Mouse (Mus musculus) left cerebral cortex, postnatal 4 days (tissue): Measurements from ENCODE around the gene Arhgap23. TPM values are rescaled to one million over a fixed set of nuclear protein-coding genes. Genes with fewer than 3 reads are reported as not detected.

Experiments
- DNase-seq: peaks from one replicate; pipeline ENCODE4 v3.0.0-alpha.2; 2022
- intact Hi-C: fragments of 180-260 bp; cut with DNase I; formaldehyde crosslinking; loops from one replicate; pipeline ENCODE4 v1.15.1; 2025
- total RNA-seq, 2 experiments: library from RNA; stranded (reverse); gene quantifications; 2 replicates each; pipeline ENCODE4 v1.2.3; 2021

Arhgap23 gene
- 100 to 1,000 TPM; 107 to 111 TPM for total RNA-seq

DNA sequence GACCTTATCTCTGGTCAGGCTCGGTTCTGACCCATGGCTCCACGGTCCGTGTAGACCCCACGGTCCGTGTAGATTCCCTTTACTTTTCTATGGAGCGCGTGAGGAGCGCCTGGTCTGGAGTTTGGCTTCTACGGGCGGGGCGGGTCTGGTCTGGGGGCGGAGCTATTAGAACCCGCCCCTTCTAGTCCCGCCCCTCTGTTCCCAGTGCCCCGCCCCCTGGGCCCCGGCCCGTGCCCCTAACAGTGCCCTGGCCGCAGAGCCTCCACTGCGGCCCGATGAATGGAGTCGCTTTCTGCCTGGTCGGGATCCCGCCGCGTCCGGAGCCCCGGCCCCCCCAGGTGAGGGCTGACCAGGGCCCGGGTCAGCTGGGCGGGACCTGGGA, at the start of gene Arhgap23:
Gene Arhgap23 (plus strand): TSS at position 204 of the 382 bp plus-strand sequence.
- intact Hi-C loops, result no loop called here
- DNase-seq, result peak; percentile 65

DNA sequence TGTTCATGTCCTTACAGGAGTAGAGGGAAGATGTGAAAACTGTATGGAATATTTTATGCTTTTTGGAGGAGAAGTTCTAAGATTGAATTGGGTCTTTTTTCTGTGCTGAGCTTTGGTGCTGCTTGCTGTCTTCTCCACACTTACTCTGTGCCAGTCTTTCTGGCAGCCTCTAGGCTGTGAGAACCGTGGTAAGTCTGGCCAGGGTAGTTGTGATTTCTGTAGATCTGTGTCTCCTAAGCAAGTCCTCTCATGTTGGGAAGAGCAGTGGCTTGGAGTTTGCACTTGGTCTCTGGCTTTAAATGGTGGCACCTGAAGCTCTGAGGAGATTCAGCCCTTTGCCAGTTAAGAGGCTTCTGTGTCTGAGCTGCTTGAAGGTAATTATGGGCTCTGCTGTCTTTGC, 49.8 kb upstream of the Arhgap23 start:
- intact Hi-C loops, result no loop called here
- DNase-seq, result no peak

DNA sequence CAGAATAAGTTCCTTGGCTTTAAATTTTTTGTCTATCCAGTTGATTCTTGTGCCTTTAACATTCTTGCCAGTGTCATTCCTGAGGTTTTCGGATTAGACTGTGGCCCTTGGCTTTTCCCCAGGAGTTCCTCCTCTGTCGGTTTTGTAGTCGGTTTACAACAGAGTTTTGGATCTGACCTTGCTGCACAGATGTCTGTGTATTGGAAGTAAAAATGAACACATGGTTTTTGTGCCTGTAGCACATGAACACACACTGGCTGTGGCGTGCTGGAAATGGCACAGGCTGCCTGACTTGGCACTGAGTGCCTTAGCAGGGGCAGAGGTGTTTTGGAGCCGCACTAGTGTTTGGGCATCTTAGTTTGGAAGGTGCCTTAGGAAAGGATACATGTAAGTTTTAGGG, 46.8 kb upstream of the Arhgap23 start:
- DNase-seq, result peak; percentile 52
- intact Hi-C loops, result no loop called here

DNA sequence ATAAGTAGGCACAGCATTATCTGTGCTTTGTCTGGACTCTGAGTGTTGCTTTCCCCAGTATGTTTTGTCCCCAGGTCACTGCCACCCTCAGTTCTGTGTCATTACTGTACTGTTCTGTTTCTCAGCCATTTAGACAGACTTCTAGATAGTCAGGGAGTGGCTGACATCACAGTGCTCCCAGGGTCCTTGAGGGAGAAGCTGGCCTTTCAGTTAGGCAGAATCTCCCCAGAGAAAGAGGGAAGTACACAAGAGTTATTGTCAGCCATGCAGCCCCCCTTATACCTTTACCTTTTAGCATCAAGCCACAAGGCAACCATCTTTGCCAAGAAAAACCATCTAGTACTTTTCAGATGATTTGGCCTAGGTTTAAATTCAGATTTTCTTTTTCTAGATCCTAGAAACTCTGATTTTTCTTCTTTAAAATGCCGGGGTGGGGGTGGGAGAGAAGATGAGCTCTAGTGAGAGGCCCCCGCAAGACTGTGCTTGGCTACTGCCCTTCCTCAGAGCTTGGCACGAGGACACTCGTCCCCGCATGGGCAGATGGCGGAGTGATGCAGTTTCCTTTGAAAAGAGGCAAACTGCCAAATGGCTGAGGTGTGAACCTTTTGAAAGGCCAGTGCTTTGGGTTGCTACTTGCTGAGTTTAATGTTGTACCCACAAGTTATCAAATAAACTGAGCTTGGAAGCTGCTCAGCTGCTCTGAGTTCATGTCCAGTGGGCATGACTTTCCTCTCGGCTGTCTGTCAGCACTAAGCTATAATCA, 44.8 kb upstream of the Arhgap23 start:
- DNase-seq, result peak; percentile 81
- intact Hi-C loops, result no loop called here

DNA sequence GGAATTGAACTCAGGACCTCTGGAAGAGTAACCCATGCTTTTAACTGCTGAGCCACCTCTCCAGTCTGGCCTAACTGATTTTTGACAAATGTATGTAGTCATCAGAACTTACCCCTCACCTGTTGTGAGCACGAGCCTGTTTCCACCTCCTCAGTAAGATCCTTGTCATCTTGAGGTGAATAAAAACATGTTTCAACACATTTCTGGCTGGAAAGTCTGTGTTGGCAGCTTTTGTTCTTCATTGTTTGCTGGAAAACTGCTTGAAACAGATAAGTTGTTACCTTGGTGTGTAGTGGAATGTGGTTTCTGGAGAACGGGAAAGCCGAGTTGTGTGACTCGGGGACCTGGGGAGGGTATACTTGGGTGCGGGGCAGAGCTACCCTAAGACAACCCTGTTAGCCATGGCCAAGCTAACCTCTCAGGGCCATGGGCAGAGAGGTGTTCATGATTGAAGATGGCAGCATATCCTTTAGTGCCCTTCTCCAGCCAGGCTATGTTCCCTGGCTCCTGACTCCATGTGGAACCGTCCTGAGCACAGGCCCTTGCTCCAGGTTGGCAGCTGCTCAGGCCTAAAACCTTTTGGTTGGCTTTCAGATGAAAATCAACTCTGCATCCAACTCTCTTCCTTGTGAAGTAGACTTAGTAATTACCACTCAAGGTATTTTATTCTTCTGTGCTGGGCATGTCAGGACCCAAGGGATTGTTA, 43.0 kb upstream of the Arhgap23 start:
- DNase-seq, result no peak

DNA sequence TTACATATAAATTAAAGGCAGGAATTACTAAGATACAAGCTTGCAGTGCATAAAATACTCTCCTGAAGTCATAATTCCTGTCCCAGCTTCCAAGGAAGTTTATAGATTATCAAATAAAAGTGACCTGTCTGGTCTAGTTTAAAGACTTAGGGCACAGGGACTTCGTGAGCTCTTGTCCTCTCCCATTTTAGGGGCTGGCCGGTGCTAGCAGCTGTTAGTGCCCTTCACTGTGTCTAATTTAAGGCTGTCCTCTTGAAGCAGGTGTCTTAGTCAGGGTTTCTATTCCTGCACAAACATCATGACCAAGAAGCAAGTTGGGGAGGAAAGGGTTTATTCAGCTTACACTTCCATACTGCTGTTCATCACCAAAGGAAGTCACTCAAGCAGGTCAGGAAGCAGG, 41.9 kb upstream of the Arhgap23 start:
- intact Hi-C loops, result no loop called here
- DNase-seq, result no peak

More for the DNA sequence above, 43.0 kb upstream of the Arhgap23 start:
- intact Hi-C loops, result no loop called here

GRCm38 (mm10) chr11:97380036-97380435, 35.3 kb upstream of the Arhgap23 start:
- DNase-seq, result no peak
- intact Hi-C loops, result no loop called here

- no peak for DNase-seq
- intact Hi-C loops, result no loop called here
Observed at GRCm38 (mm10) chr11:97383017-97383416, 32.3 kb upstream of the Arhgap23 start.

DNA sequence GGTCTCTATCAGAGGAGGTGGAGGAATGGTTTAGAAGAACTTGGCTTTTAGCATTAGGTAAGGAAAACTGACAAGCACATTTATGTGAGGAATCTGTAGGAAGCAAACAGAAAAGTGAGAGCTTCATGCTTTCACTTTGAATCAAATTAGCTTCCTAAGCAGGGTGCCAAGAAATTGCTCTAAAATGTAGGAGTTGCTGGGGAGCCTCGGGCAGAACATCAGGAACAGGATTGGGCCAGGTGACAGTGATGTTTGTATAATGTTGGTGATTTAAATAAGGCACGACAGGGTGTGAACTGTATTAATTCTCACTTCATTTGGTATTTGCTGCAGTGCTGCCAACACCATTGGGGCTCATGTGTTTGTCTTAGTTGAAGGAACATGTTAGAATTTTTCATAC, 31.6 kb upstream of the Arhgap23 start:
- DNase-seq, result no peak
- intact Hi-C loops, result no loop called here

- DNase-seq, result no peak
- intact Hi-C loops, result no loop called here
Observed at GRCm38 (mm10) chr11:97387811-97388210, 27.5 kb upstream of the Arhgap23 start.

GRCm38 (mm10) chr11:97389127-97389526, 26.2 kb upstream of the Arhgap23 start:
- intact Hi-C loops, result no loop called here
- no peak for DNase-seq

DNA sequence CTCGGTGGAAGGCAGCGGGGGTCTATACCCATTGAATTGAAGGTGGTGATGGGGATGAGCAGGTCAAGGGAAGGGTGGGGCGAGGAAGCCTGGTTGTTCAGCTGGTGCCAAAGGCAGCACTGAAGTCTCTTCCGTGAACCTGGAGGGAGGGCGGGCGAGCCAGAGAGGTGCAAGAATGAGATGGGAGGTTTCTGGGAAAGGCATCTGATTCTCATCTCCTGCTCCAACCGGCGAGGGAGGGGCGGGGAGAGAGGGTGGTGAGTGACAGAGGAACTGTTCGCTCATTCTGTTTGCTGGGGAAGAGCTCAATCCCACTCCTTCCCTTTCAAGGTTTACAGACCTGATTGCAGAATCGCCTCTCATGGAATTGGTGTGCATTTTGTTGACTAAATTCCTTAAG, 21.7 kb upstream of the Arhgap23 start:
- intact Hi-C loops, result no loop called here
- no peak for DNase-seq

- no peak for DNase-seq
- intact Hi-C loops, result no loop called here
Observed at GRCm38 (mm10) chr11:97394146-97394545, 21.2 kb upstream of the Arhgap23 start.

DNA sequence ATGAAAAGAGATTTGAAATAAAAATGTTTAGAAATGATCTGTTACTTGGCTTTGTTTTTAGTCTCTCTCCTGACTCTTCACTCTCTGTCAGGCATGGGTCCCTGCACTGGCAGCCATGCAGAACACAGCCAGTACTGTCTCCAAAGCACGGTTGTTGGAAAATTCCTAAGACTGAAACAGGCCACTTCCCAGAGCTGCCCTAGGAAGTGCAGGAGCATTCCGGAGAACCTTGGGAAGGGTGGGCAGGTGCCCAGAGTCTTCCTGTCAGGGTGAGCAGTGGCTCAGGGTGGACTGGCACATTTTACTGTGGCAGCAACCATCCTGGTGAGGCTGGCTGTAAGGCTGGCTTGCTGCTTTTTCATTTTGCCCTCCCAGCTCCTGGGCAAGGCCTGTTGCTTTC, 16.8 kb upstream of the Arhgap23 start:
- intact Hi-C loops, result no loop called here
- no peak for DNase-seq

GRCm38 (mm10) chr11:97399958-97400710, 15.2 kb upstream of the Arhgap23 start:
- intact Hi-C loops, result loop anchor here (5.0 kb wide), 1 partner anchor 38 kb away; the partner anchor contains the start of gene Socs7
- peak; percentile 87 for DNase-seq

DNA sequence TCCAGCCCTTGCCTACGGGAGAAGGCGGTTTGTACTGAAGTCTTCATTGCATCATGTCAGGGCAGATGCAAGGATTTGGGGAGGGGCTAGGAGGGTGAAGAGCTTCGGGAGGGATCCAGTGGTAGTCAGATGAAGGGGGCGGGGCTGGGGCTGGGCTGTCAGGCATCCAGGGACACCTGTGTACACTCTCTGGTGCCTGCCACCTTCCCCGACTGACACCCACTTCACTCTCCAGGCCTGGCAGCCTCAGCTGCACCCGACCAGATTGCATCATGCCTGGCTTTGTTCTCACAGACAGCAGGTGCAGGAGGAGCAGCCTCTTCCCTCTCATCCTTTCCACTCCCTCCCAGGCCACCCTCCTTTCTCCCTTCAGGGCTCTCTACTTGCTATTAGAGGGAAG, 14.3 kb upstream of the Arhgap23 start:
- intact Hi-C loops, result loop anchor here (5.0 kb wide), 1 partner anchor 39 kb away; the partner anchor contains the start of gene Socs7

GRCm38 (mm10) chr11:97401686-97402435, 13.5 kb upstream of the Arhgap23 start:
- DNase-seq, result no peak
- intact Hi-C loops, result loop anchor here (5.0 kb wide), 1 partner anchor 40 kb away; the partner anchor contains the start of gene Socs7

More for the DNA sequence above, 14.3 kb upstream of the Arhgap23 start:
- DNase-seq, result peak; percentile 53

- no peak for DNase-seq
- intact Hi-C loops, result loop anchor here (5.0 kb wide), 1 partner anchor 40 kb away; the partner anchor contains the start of gene Socs7
Observed at GRCm38 (mm10) chr11:97402746-97403145, 12.6 kb upstream of the Arhgap23 start.

GRCm38 (mm10) chr11:97403614-97404183, 11.6 kb upstream of the Arhgap23 start:
- no peak for DNase-seq
- intact Hi-C loops, result loop anchor here (5.0 kb wide), 1 partner anchor 41 kb away; the partner anchor contains the start of gene Socs7
